Mouse (Mus musculus): ENCODE data around the gene Ubl4b. TPM values are rescaled to one million over a fixed set of nuclear protein-coding genes. Genes with fewer than 3 reads are reported as not detected.

The Ubl4b gene
- polyA plus RNA-seq, 1 experiment from 2014 or later, result not detected

- Histone ChIP-seq H3K36me3 (ENCODE audit: control insufficient read depth, insufficient read depth) (no peaks in the 10 kb centered on the region), H3K4me2 (replicated peaks; ENCODE audit: low read depth) (peak within 1 kb of the TSS; percentile 80), H3K9ac (ENCODE audit: low read depth, low read length) (0 out of 2 replicates have a peak within 1 kb of the TSS, but pooled peaks have one; percentile 11), H3K9me3 (ENCODE audit: control insufficient read depth) (no peaks in the 10 kb centered on the region), H3K27ac (ENCODE audit: low read depth, low read length) (no peak within 1 kb of the TSS), H3K4me3 (ENCODE audit: low read depth, low read length) (peak within 1 kb of the TSS; percentile 46), H3K27me3 (replicated peaks; ENCODE audit: control insufficient read depth, insufficient read depth, low read length) (peaks cover 40% of the 10 kb centered on the region), H3K4me1 (replicated peaks; ENCODE audit: control insufficient read depth, insufficient read depth, low read length) (no peaks in the 10 kb centered on the region)
- WGBS, result under 1% methylated on average over 67 of the region's 68 CpGs
- peak; percentile 33; the same call in 1 of the 2 replicates for ATAC-seq
- peak; percentile 49 for TF ChIP-seq CTCF (IDR thresholded peaks at IDR 0.05; ENCODE audit: low read depth)
Measured at GRCm38 (mm10) chr3:107517631-107518108, 37.2 kb downstream of the Ubl4b start, which contains the start of gene Slc6a17. Slc6a17 (minus strand) TSS chr3:107518018.

- ATAC-seq, result no peak
- WGBS, result 8% methylated on average over 55 of the region's 55 CpGs
- peaks cover 40% of the 10 kb centered on the region for H3K27me3 ChIP-seq (replicated peaks; ENCODE audit: control insufficient read depth, insufficient read depth, low read length)
Measured at GRCm38 (mm10) chr3:107516776-107517630, 37.9 kb downstream of the Ubl4b start.

GRCm38 (mm10) chr3:107515989-107516388 lies 38.9 kb downstream of the Ubl4b start:
- WGBS, result 68% methylated on average over 4 of the region's 4 CpGs
- H3K9ac ChIP-seq (ENCODE audit: low read depth, low read length), result no peak overlapping the region
- no peak overlapping the region for H3K4me3 ChIP-seq (ENCODE audit: low read depth, low read length)
- H3K4me1 ChIP-seq (replicated peaks; ENCODE audit: control insufficient read depth, insufficient read depth, low read length), result no peaks in the 10 kb centered on the region
- ATAC-seq, result no peak
- no peaks in the 10 kb centered on the region for H3K9me3 ChIP-seq (ENCODE audit: control insufficient read depth)
- no peaks in the 10 kb centered on the region for H3K36me3 ChIP-seq (ENCODE audit: control insufficient read depth, insufficient read depth)
- no peak for TF ChIP-seq CTCF (IDR thresholded peaks at IDR 0.05; ENCODE audit: low read depth)
- peaks cover 40% of the 10 kb centered on the region for H3K27me3 ChIP-seq (replicated peaks; ENCODE audit: control insufficient read depth, insufficient read depth, low read length)
- no peak overlapping the region for H3K27ac ChIP-seq (ENCODE audit: low read depth, low read length)
- no peak overlapping the region for H3K4me2 ChIP-seq (replicated peaks; ENCODE audit: low read depth)

More at GRCm38 (mm10) chr3:107516776-107517630, 37.9 kb downstream of the Ubl4b start:
- 0 out of 2 replicates have a peak, but pooled peaks have one; percentile 5 for TF ChIP-seq CTCF (IDR thresholded peaks at IDR 0.05; ENCODE audit: low read depth)
- H3K9ac ChIP-seq (ENCODE audit: low read depth, low read length), result 0 out of 2 replicates have a peak overlapping the region, but pooled peaks have one; percentile 11
- H3K27ac ChIP-seq (ENCODE audit: low read depth, low read length), result no peak overlapping the region
- peak overlapping the region; percentile 46 for H3K4me3 ChIP-seq (ENCODE audit: low read depth, low read length)
- H3K4me1 ChIP-seq (replicated peaks; ENCODE audit: control insufficient read depth, insufficient read depth, low read length), result no peaks in the 10 kb centered on the region
- no peaks in the 10 kb centered on the region for H3K9me3 ChIP-seq (ENCODE audit: control insufficient read depth)
- H3K4me2 ChIP-seq (replicated peaks; ENCODE audit: low read depth), result peak overlapping the region; percentile 80
- no peaks in the 10 kb centered on the region for H3K36me3 ChIP-seq (ENCODE audit: control insufficient read depth, insufficient read depth)

- H3K36me3 ChIP-seq (ENCODE audit: control insufficient read depth, insufficient read depth), result no peaks in the 10 kb centered on the region
Measured at GRCm38 (mm10) chr3:107511416-107511815, 43.5 kb downstream of the Ubl4b start.

GRCm38 (mm10) chr3:107508696-107509095 lies 46.2 kb downstream of the Ubl4b start:
- no peak overlapping the region for H3K27ac ChIP-seq (ENCODE audit: low read depth, low read length)
- TF ChIP-seq CTCF (IDR thresholded peaks at IDR 0.05; ENCODE audit: low read depth), result no peak
- H3K4me1 ChIP-seq (replicated peaks; ENCODE audit: control insufficient read depth, insufficient read depth, low read length), result no peaks in the 10 kb centered on the region
- H3K9me3 ChIP-seq (ENCODE audit: control insufficient read depth), result no peaks in the 10 kb centered on the region
- H3K36me3 ChIP-seq (ENCODE audit: control insufficient read depth, insufficient read depth), result no peaks in the 10 kb centered on the region
- 59% methylated on average over 8 of the region's 8 CpGs for WGBS
- no peak overlapping the region for H3K4me3 ChIP-seq (ENCODE audit: low read depth, low read length)
- H3K27me3 ChIP-seq (replicated peaks; ENCODE audit: control insufficient read depth, insufficient read depth, low read length), result no peaks in the 10 kb centered on the region
- no peak overlapping the region for H3K9ac ChIP-seq (ENCODE audit: low read depth, low read length)
- no peak for ATAC-seq
- no peak overlapping the region for H3K4me2 ChIP-seq (replicated peaks; ENCODE audit: low read depth)

More at GRCm38 (mm10) chr3:107511416-107511815, 43.5 kb downstream of the Ubl4b start:
- ATAC-seq, result no peak
- Histone ChIP-seq H3K9me3 (ENCODE audit: control insufficient read depth) (no peaks in the 10 kb centered on the region), H3K4me1 (replicated peaks; ENCODE audit: control insufficient read depth, insufficient read depth, low read length) (no peaks in the 10 kb centered on the region), H3K27ac (ENCODE audit: low read depth, low read length) (no peak overlapping the region), H3K4me3 (ENCODE audit: low read depth, low read length) (no peak overlapping the region), H3K27me3 (replicated peaks; ENCODE audit: control insufficient read depth, insufficient read depth, low read length) (peaks cover 7% of the 10 kb centered on the region), H3K9ac (ENCODE audit: low read depth, low read length) (no peak overlapping the region), H3K4me2 (replicated peaks; ENCODE audit: low read depth) (no peak overlapping the region)
- 90% methylated on average over 3 of the region's 3 CpGs for WGBS
- no peak for TF ChIP-seq CTCF (IDR thresholded peaks at IDR 0.05; ENCODE audit: low read depth)

GRCm38 (mm10) chr3:107507966-107508365 lies 46.9 kb downstream of the Ubl4b start:
- Histone ChIP-seq H3K4me3 (ENCODE audit: low read depth, low read length) (no peak overlapping the region), H3K4me2 (replicated peaks; ENCODE audit: low read depth) (no peak overlapping the region), H3K9ac (ENCODE audit: low read depth, low read length) (no peak overlapping the region), H3K9me3 (ENCODE audit: control insufficient read depth) (no peaks in the 10 kb centered on the region), H3K36me3 (ENCODE audit: control insufficient read depth, insufficient read depth) (no peaks in the 10 kb centered on the region), H3K4me1 (replicated peaks; ENCODE audit: control insufficient read depth, insufficient read depth, low read length) (no peaks in the 10 kb centered on the region), H3K27ac (ENCODE audit: low read depth, low read length) (no peak overlapping the region), H3K27me3 (replicated peaks; ENCODE audit: control insufficient read depth, insufficient read depth, low read length) (no peaks in the 10 kb centered on the region)
- 80% methylated on average over 9 of the region's 9 CpGs for WGBS
- ATAC-seq, result no peak
- no peak for TF ChIP-seq CTCF (IDR thresholded peaks at IDR 0.05; ENCODE audit: low read depth)
